ENCODE assay signal across 8 mouse cellular contexts in genomic region chr19:9920835-9921784, GRCm38 (mm10). TPM values are rescaled to one million over a fixed set of nuclear protein-coding genes. Genes with fewer than 3 reads are reported as not detected.
A peak's percentile ranks its signal among the peaks of the same experiment; 100 is the strongest.
DNase-seq lines count a peak whose midpoint lies in the region; ATAC-seq and TF ChIP-seq lines count a peak whose summit lies in the region.

No protein-coding gene starts in this region.

- no peak for ATAC-seq in frontal cortex, adult (ENCODE audit: low TSS enrichment)
- ATAC-seq in Patski, result peak; percentile 44
- peak; percentile 45; the same call in 1 of the 2 replicates for ATAC-seq in stomach, embryonic 16.5 days (ENCODE audit: insufficient read depth, low FRiP score)

- no peak overlapping the region for H3K9ac ChIP-seq in stomach, embryonic 16.5 days (ENCODE audit: low read length)

- H3K27ac ChIP-seq in stomach, embryonic 16.5 days (ENCODE audit: low read length), result no peak overlapping the region

- no peaks in the 10 kb centered on the region for H3K27me3 ChIP-seq in Patski
- H3K27me3 ChIP-seq in stomach, embryonic 16.5 days (ENCODE audit: control insufficient read depth, insufficient read depth, low read length), result no peaks in the 10 kb centered on the region

- CTCF ChIA-PET in Patski (lab: Charles Lee), result interaction anchor here (0.8 to 3.7 kb wide), 15 partner anchors 9 to 278 kb away, joined by 3 to 76 read pairs (median 6); partner anchors contain the start of gene Fth1

- no peak overlapping the region for H3K4me2 ChIP-seq in stomach, embryonic 16.5 days (ENCODE audit: low read depth, low read length)

- in situ Hi-C loops in Patski (cut with MboI; ENCODE audit: low pct_unique_long_range_greater_than_20kb), result no loop called here

- no peaks in the 10 kb centered on the region for H3K9me3 ChIP-seq in stomach, embryonic 16.5 days (replicated peaks; ENCODE audit: control insufficient read depth, low read length)

- TF ChIP-seq CTCF in Patski (IDR thresholded peaks at IDR 0.05), result peak; percentile 76

- peaks cover 8% of the 10 kb centered on the region; the same call in 1 of the 2 replicates for H3K4me1 ChIP-seq in stomach, embryonic 16.5 days (ENCODE audit: control insufficient read depth, insufficient read depth, low read length)

- DNase-seq in frontal cortex, adult 2 months (ENCODE audit: extremely low spot score in 1 of 2, low spot score in 1 of 2), result peak; percentile 53 to 63
- no peak for DNase-seq in Patski (ENCODE audit: low read depth, low spot score)
- peak; percentile 60 to 67 for DNase-seq in gastrocnemius, adult 8-10 months (ENCODE audit: low spot score in 2 of 2)
- peak; percentile 86 for DNase-seq in kidney, adult 9 months
- peak; percentile 76 to 85 for DNase-seq in lung, adult 18-20 months
- DNase-seq in frontal cortex, postnatal 14 days (ENCODE audit: low spot score in 2 of 2), result no peak

- H3K36me3 ChIP-seq in stomach, embryonic 16.5 days (ENCODE audit: control insufficient read depth, insufficient read depth, low read length), result no peaks in the 10 kb centered on the region

- 48% methylated on average over 13 of the region's 13 CpGs for WGBS in stomach, embryonic 16.5 days

- H3K4me3 ChIP-seq in stomach, embryonic 16.5 days (replicated peaks; ENCODE audit: low read length), result no peak overlapping the region

- POLR2A ChIA-PET in Patski (lab: Charles Lee), result interaction anchor here (0.7 to 1.6 kb wide), 5 partner anchors 61 to 93 kb away, joined by 3 to 8 read pairs (median 3); no protein-coding TSS in a partner anchor

RNA-seq across cellular contexts. Expression of gene Incenp, which starts 21.8 kb away (rescaled TPM):
- 23.8 and 27.2 TPM in 2 replicates for polyA plus RNA-seq in frontal cortex, adult 2 months (2012; rRNA removed)
- polyA plus RNA-seq in Patski (2021), result 72.8 TPM
- 1 to 10 TPM; 1.5 to 4.6 (median 2.9) TPM for total RNA-seq in gastrocnemius, adult 8-10 months (2022)
- polyA plus RNA-seq in stomach, embryonic 16.5 days (2015; fragmentation: Nextera tagmentation; extraction: Ambion mirVana), result 61.4 and 73.6 TPM in 2 replicates

RNA-seq across cellular contexts. Expression of gene Fth1, which starts 59.3 kb away (rescaled TPM):
- polyA plus RNA-seq in frontal cortex, adult 2 months (2012; rRNA removed), result 3,721 and 5,002 TPM in 2 replicates
- 2,141 TPM for polyA plus RNA-seq in Patski (2021)
- 1,000 to 10,000 TPM; 1,901 to 2,305 (median 2,120) TPM for total RNA-seq in gastrocnemius, adult 8-10 months (2022)
- polyA plus RNA-seq in stomach, embryonic 16.5 days (2015; fragmentation: Nextera tagmentation; extraction: Ambion mirVana), result 1,902 and 2,108 TPM in 2 replicates

Comparison
In these comparisons a context has a peak if more than half of its experiments do, and no peak if none do; other contexts are left out.
1. DNase-seq: peak in frontal cortex, adult 2 months (2 of 2), gastrocnemius, adult 8-10 months (2 of 2), kidney, adult 9 months (single experiment) and lung, adult 18-20 months (2 of 2); none in Patski (single experiment) and frontal cortex, postnatal 14 days (0 of 2).